Mouse (Mus musculus): ENCODE results near the gene Phlda1.

DNA sequence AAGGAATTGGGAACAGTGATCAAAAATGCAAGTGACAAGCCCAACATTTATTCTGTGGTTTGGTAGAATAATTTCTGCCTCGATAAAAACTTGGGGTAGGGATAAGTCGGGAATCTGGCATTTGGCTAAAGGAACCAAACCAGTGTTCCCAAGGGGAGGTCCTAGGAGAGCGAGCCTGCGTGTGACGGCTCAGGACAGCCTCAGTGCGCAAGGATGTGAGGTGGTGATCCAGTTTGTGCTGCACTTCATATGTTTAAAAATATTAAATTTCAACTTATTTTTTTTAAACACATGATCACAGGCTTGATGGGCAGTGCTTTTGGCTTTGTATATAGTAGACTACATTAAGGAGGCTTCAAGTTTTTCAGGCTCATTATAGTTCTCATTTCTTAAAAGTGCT lies 6.2 kb upstream of the Phlda1 start:
- TF ChIP-seq POLR2A (IDR thresholded peaks at IDR 0.05; ENCODE audit: insufficient read depth, low read length) (no peak), CTCF (IDR thresholded peaks at IDR 0.05; ENCODE audit: low read depth, low read length) (no peak)
